ENCODE assay signal across 11 mouse cellular contexts in genomic region chr8:91324271-91324670, GRCm38 (mm10). TPM values are rescaled to one million over a fixed set of nuclear protein-coding genes. Genes with fewer than 3 reads are reported as not detected.
A peak's percentile ranks its signal among the peaks of the same experiment; 100 is the strongest.
DNase-seq lines count a peak whose midpoint lies in the region; ATAC-seq and TF ChIP-seq lines count a peak whose summit lies in the region.
"Had no signal": no experiment of that assay in that cellular context is flagged by ENCODE, and none has a peak within 500 bp of the region (broad histone marks: within the 10 kb centered on the region; RNA-seq: fewer than 3 reads in every experiment).

No protein-coding gene starts in this region.

- TF ChIP-seq POLR2A in ES-Bruce4 (IDR thresholded peaks at IDR 0.05; ENCODE audit: insufficient read depth, low read length): no peak

- peaks cover 4% of the 10 kb centered on the region for H3K4me1 ChIP-seq in ES-Bruce4 (ENCODE audit: control insufficient read depth, insufficient read depth, low read length)
- H3K4me1 ChIP-seq in heart, embryonic 16.5 days (ENCODE audit: control insufficient read depth, insufficient read depth, low read length): peaks cover 19% of the 10 kb centered on the region
- peaks cover 4% of the 10 kb centered on the region for H3K4me1 ChIP-seq in intestine, embryonic 15.5 days (replicated peaks)

- H3K9me3 ChIP-seq in ES-Bruce4 (replicated peaks; ENCODE audit: control insufficient read depth, insufficient read depth, low read length, poor library complexity, severe bottlenecking): no peaks in the 10 kb centered on the region
- no peaks in the 10 kb centered on the region for H3K9me3 ChIP-seq in heart, embryonic 16.5 days (replicated peaks; ENCODE audit: control insufficient read depth, low read length)
- no peaks in the 10 kb centered on the region for H3K9me3 ChIP-seq in intestine, embryonic 15.5 days
- H3K9me3 ChIP-seq: neural tube, embryonic 12.5 days had no signal

- DNase-seq in frontal cortex, postnatal 36 days (ENCODE audit: low spot score in 2 of 2): no peak
- peak; percentile 50 to 63 for DNase-seq in kidney, postnatal 4 days
- no peak for DNase-seq in kidney, postnatal 25 days
- DNase-seq in layer of hippocampus, adult 9-11 months: no peak
- DNase-seq: kidney, adult 18-20 months; right cerebral cortex, postnatal 14 days had no signal

- H3K27ac ChIP-seq in ES-Bruce4 (ENCODE audit: insufficient read depth, low read length): no peak overlapping the region
- peak overlapping the region; percentile 67 for H3K27ac ChIP-seq in heart, embryonic 16.5 days (ENCODE audit: low read length)
- no peak overlapping the region for H3K27ac ChIP-seq in intestine, embryonic 15.5 days
- H3K27ac ChIP-seq: neural tube, embryonic 12.5 days had no signal

- ATAC-seq in frontal cortex, adult (ENCODE audit: low TSS enrichment): peak; percentile 13; the same call in 1 of the 2 replicates
- no peak for ATAC-seq in heart, embryonic 16.5 days (replicated peaks; ENCODE audit: extremely low read depth, insufficient read depth, low FRiP score)
- no peak for ATAC-seq in intestine, embryonic 15.5 days

- no peak for TF ChIP-seq EP300 in ES-Bruce4 (IDR thresholded peaks at IDR 0.05; ENCODE audit: insufficient read depth, low read depth, low read length)

- no peak overlapping the region for H3K9ac ChIP-seq in ES-Bruce4 (ENCODE audit: low read depth, poor library complexity, severe bottlenecking)
- peak overlapping the region; percentile 38; the same call in 1 of the 2 replicates for H3K9ac ChIP-seq in heart, embryonic 16.5 days (ENCODE audit: low read length)
- no peak overlapping the region for H3K9ac ChIP-seq in intestine, embryonic 15.5 days
- H3K9ac ChIP-seq: neural tube, embryonic 12.5 days had no signal

- peak; percentile 72 for TF ChIP-seq CTCF in ES-Bruce4 (IDR thresholded peaks at IDR 0.05; ENCODE audit: low read depth, low read length)

- peak overlapping the region; percentile 26; the same call in 1 of the 2 replicates for H3K4me2 ChIP-seq in heart, embryonic 16.5 days (ENCODE audit: low read depth, low read length)
- H3K4me2 ChIP-seq in intestine, embryonic 15.5 days (replicated peaks): no peak overlapping the region
- H3K4me2 ChIP-seq: neural tube, embryonic 12.5 days had no signal

- WGBS in heart, embryonic 16.5 days: 66% methylated on average over 9 of the region's 9 CpGs
- WGBS in intestine, embryonic 15.5 days: 64% methylated on average over 9 of the region's 9 CpGs

- H3K4me3 ChIP-seq in ES-Bruce4 (ENCODE audit: low read depth, low read length): no peak overlapping the region
- H3K4me3 ChIP-seq in heart, embryonic 16.5 days (ENCODE audit: low read length): no peak overlapping the region
- no peak overlapping the region for H3K4me3 ChIP-seq in intestine, embryonic 15.5 days (replicated peaks)
- H3K4me3 ChIP-seq: neural tube, embryonic 12.5 days had no signal

- no peaks in the 10 kb centered on the region for H3K36me3 ChIP-seq in ES-Bruce4 (ENCODE audit: control insufficient read depth, insufficient read depth, low read length, poor library complexity, severe bottlenecking)
- H3K36me3 ChIP-seq in heart, embryonic 16.5 days (ENCODE audit: control insufficient read depth, insufficient read depth): no peaks in the 10 kb centered on the region
- no peaks in the 10 kb centered on the region for H3K36me3 ChIP-seq in intestine, embryonic 15.5 days
- H3K36me3 ChIP-seq: neural tube, embryonic 12.5 days had no signal

- no peaks in the 10 kb centered on the region for H3K27me3 ChIP-seq in ES-Bruce4 (ENCODE audit: control insufficient read depth, insufficient read depth, low read length, poor library complexity, severe bottlenecking)
- no peaks in the 10 kb centered on the region for H3K27me3 ChIP-seq in heart, embryonic 16.5 days (ENCODE audit: control insufficient read depth, insufficient read depth, low read length)
- no peaks in the 10 kb centered on the region for H3K27me3 ChIP-seq in intestine, embryonic 15.5 days (replicated peaks)
- H3K27me3 ChIP-seq: neural tube, embryonic 12.5 days had no signal

RNA-seq across cellular contexts. Expression of gene Fto, which starts 10.9 kb away (rescaled TPM):
- 58.5 and 61.2 TPM in 2 replicates for polyA plus RNA-seq in ES-Bruce4 (2011; ENCODE audit: insufficient read depth, insufficient read length, low read depth, missing spikeins)
- polyA plus RNA-seq in heart, embryonic 16.5 days (2015; fragmentation: Nextera tagmentation; extraction: Ambion mirVana): 69.3 and 72.1 TPM in 2 replicates
- polyA plus RNA-seq in intestine, embryonic 15.5 days (2015; fragmentation: Nextera tagmentation; extraction: Ambion mirVana): 55.3 and 59.7 TPM in 2 replicates

RNA-seq across cellular contexts. Expression of gene Rpgrip1l, which starts 11.2 kb away (rescaled TPM):
- 6.1 and 9.9 TPM in 2 replicates for polyA plus RNA-seq in ES-Bruce4 (2011; ENCODE audit: insufficient read depth, insufficient read length, low read depth, missing spikeins)
- 6.0 and 7.5 TPM in 2 replicates for polyA plus RNA-seq in heart, embryonic 16.5 days (2015; fragmentation: Nextera tagmentation; extraction: Ambion mirVana)
- 6.2 and 9.3 TPM in 2 replicates for polyA plus RNA-seq in intestine, embryonic 15.5 days (2015; fragmentation: Nextera tagmentation; extraction: Ambion mirVana)

Comparison
In these comparisons a context has a peak if more than half of its experiments do, and no peak if none do; other contexts are left out.
1. DNase-seq: peak in kidney, postnatal 4 days (2 of 2); none in frontal cortex, postnatal 36 days (0 of 2), kidney, postnatal 25 days (0 of 2) and layer of hippocampus, adult 9-11 months (single experiment).